Mouse (Mus musculus): ENCODE results near the gene Lpp.
A peak's percentile ranks its signal among the peaks of the same experiment; 100 is the strongest.
"Not testable (repeated sequence)": the region's sequence is repeated elsewhere in the genome, so short reads cannot be mapped to it uniquely, and the experiment has no call there.

Gene Lpp

GRCm38 (mm10) chr16:25017046-25017445 lies 623.7 kb downstream of the Lpp start:
- DNase-seq, result no peak

DNA sequence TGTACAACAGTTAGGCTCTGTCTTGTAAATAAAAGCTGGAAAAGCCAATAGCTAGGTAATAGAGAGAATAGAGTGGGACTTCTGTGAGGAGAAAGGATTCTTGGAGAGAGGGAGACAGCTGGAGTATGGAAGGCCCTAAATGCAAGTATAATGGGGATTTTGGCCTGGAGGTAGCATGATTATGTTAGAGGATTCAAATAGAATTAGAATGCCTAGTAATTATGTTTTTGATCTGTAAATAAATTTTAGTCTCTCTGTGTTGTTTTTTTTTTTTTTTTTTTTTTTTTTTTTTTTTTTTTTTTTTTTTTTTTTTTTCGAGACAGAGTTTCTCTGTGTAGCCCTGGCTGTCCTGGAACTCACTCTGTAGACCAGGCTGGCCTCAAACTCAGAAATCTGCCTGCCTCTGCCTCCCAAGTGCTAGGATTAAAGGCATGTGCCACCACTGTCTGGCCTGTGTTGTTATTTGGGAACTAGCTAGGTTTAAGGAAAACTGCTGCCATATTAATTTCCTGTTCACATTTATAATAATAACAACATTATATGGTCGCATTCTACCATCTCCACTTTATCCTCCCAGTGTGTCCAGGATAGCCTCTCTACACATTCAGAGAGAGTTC lies 628.5 kb downstream of the Lpp start:
- DNase-seq, result not testable (repeated sequence)

GRCm38 (mm10) chr16:25024591-25024990 lies 631.3 kb downstream of the Lpp start:
- DNase-seq, result no peak

- peak; percentile 44 for DNase-seq
These were observed 632.9 kb downstream of the Lpp start for GRCm38 (mm10) chr16:25026191-25026590.

GRCm38 (mm10) chr16:25029548-25029947 lies 636.2 kb downstream of the Lpp start:
- DNase-seq, result no peak

GRCm38 (mm10) chr16:25037361-25037760 lies 644.1 kb downstream of the Lpp start:
- no peak for DNase-seq

DNA sequence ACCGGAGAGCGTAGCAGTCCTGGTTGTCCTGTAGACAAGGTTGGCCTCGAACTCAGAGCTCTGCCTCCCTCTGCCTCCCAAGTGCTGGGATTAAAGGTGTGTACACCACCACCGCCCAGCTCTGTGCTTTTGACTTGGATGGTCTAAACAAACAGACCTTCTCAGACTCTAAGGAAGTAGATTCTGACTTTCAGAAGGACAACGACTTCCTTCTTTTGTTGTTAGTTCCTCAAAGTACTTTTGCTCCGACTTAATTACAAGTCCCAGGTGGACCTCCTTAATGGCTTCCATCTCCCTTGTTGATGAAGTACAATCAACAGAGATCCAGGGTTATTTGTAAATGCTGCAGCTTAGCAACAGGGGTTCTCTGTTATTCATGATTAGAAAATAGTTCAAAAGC lies 645.2 kb downstream of the Lpp start:
- DNase-seq, result no peak

- DNase-seq, result no peak
These were observed 646.6 kb downstream of the Lpp start for GRCm38 (mm10) chr16:25039904-25040303.

- no peak for DNase-seq
These were observed 647.9 kb downstream of the Lpp start for GRCm38 (mm10) chr16:25041165-25041564.

GRCm38 (mm10) chr16:25041855-25042529 lies 648.7 kb downstream of the Lpp start:
- DNase-seq, result no peak

Data from kidney, adult 18-20 months (tissue).